Mouse (Mus musculus) frontal cortex, postnatal 10 days (tissue): ENCODE data around the gene Psmc4.
A peak's percentile ranks its signal among the peaks of the same experiment; 100 is the strongest.

Experiments used
- DNase-seq, 2 experiments: peaks; one replicate each; pipeline ENCODE4 v3.0.0; 2022; ENCODE audit warnings: low spot score in 2 of 2, mixed read lengths in 1 of 2

Gene Psmc4

DNA sequence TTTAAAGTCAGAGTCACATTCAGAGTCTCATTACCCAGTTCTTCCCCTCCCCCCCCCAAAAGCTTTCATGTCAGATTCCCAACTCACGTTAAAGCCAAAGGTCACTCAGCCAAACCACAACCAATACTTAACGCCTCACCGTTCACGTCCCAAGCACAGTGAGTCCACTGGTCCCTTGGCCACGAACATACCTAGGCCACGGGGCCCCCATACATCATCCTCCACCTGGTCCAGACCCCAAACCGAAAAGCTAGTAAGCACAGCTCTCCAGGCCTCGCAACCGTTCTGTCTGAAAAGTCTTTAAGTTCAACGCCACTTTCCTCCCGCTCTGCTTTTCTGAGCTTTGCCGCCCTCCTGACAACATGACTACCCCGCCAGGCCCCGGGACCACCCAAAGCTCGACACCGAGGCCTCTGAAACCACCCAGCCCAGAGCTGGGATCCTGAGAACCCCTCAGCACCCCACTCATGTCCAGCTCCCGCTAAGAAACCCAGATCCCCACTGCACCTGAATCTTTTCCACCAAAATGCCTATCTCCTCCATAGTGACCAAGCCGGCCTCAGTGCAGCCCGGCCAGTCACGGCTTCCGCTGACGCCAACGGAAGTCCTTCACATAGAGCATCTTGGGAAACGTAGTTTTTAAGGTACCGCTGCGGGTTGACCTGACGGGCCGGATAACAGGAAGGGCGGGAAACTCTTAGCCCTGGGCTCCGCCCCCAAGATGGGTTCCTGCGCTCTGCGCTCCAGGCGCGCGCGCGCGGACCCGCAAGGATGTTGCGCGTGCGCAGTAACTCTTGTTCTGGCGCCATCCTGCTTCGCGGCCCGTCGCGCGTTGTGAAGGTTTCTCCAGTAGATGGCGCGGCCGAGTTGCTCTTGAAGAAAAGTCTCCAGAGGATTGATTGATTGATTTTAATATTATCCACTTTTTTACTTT, at the start of gene Psmc4:
TSS of gene Psmc4 (minus strand) at position 626 of the 934 bp plus-strand sequence.
- DNase-seq = peak; percentile 97 to 98

DNA sequence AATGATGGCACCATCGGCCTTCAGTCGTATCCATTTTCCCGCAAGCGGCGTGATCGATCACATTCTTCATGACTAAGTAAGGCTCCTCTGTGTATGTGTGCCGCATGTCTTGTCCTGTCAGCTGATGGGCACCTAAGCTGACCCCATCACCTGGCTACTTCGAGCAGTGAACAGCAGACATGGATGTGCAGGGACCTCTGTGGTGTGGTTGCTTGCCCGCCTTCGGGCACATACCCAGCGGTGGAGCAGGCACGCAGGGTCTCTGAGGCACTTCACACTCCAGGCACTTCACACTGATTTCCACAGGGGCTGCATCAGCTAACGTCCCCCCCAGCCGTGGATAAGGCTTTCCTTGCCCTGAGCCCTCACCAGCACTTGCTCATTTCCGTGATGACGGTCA, 49.2 kb upstream of the Psmc4 start:
- DNase-seq = no peak

DNA sequence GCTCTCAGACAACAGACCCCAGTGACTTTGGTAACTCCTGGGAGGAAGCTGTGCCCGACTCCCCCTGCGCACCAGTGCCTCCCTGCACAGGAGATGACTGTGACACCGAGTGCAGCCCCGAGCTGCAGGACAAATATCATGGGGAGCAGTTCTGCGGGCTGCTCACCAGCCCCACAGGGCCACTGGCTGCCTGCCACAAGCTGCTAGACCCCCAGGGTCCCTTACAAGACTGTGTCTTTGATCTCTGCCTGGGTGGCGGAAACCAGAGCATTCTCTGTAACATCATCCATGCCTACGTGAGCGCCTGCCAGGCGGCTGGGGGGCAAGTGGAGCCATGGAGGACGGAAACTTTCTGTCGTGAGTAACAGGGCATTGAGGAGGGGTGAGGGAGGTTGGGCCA, 43.6 kb upstream of the Psmc4 start:
- DNase-seq = no peak

DNA sequence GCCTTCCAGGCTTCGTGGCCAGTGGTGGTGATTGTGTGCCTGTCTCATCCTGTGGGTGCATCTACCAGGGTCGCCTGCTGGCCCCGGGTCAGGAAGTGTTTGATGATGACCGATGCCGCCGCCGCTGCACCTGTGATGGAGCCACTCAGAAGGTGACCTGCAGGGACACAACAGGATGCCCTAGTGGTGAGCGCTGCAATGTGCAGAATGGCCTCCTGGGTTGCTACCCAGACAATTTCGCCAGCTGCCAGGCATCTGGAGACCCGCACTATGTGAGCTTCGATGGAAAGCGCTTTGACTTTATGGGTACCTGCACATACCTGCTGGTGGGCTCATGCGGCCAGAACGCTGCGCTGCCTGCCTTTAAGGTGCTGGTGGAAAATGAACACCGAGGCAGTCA, 36.3 kb upstream of the Psmc4 start:
- DNase-seq = no peak

DNA sequence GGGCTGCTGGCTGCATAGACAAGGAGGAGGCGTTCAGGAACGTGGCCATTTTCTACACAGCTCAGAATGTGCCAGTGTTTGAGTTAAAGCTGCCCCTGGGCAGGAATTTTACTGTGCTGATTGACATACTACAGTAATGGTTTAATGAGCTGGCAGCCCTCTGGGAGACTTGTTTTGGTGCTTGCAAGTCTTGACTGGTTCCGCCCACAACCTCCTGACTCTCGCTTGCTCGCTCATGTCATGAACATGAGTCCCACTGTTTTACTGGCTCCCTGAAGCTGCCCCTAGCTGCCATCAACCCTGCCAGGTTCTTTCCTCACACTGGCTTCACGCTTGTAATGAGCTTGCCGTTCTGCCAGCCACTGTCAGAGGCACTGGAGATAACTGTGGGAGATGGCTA, 34.3 kb upstream of the Psmc4 start:
- no peak for DNase-seq

DNA sequence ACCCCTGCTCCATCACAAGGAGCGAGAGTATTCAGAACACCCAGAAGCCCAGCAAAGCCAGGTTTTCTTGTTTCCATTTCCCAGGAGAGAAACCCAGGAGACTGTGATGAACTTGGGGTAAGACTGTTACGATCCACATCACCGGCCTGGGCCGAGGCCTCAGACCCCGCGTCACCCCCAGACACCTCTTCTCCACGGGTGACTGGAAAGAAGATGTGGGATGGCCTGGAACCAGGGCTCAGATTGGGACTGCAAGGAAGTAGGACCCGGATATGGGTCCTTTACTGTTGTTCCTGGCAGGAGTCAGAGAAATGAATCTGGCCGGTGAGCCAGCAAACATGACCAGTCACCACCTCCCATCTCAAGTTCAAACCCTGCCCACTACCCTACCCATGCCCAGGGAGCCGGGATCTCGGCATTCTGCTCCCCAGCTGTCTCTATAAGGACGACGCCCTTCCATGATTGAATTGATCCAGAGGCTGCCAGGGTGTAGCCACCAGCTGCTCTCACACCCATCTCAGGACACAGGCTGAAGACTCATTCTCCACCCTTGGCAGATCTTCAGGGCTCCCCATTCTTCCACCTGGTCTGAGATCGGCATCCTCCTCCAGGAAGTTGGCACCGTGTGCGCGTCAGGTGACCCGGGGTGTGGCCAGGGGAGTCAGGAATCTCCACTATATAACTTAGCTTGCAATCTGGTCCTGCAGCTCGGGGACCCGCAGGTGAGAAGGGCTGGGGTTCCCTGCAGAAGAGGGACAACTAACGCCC, 20.8 kb upstream of the Psmc4 start, which contains the start of gene Fcgbp:
TSS of gene Fcgbp (plus strand) at position 706 of the 768 bp plus-strand sequence.
- DNase-seq = no peak

DNA sequence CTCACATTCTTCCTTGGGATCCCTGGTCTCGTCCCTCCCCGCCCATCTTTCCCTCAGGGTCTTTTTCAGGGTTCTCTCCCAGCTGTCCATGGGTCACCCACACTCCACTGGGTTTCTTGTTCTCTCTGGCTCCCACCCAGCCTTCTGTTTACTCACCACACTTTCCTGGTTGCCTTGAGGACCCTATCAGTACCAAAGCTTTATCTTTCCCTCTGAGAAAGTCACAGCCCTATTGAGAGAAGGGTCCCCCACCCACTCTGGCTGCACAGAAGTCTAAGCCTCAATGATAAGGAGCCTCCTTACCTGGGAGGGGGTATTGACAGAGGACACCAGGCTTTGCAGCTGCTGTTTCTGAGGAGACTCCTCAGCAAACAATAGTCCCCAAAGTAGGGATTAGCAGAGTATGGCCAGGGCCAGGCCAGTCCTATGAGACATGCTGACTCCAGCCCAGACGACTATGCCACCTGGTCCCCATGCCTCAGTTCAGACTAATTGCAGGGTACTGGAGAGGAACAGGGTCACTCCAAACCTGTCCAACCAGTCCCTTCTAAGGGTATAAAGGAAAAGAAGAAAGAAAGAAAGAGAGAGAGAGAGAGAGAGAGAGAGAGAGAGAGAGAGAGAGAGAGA, 19.8 kb upstream of the Psmc4 start:
- no peak for DNase-seq

DNA sequence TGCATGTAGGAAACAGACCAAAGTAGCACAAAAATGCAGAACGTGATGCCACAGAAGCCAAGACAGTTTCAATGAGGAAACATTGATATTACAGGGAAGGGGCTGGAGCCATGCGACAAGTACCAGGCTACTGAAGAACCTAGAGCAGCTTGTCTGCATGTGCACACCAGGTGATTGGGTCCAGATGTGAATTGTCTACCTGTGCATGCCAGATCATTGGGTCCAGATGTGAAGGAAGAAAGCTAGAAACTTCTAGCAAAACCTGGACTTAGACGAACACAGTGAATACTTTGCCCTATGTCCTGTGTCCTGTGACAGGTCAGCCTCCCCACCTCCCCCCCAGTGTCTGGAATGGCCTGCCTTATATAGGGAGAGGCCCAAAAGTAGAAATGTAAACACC, 18.8 kb upstream of the Psmc4 start:
- no peak for DNase-seq

DNA sequence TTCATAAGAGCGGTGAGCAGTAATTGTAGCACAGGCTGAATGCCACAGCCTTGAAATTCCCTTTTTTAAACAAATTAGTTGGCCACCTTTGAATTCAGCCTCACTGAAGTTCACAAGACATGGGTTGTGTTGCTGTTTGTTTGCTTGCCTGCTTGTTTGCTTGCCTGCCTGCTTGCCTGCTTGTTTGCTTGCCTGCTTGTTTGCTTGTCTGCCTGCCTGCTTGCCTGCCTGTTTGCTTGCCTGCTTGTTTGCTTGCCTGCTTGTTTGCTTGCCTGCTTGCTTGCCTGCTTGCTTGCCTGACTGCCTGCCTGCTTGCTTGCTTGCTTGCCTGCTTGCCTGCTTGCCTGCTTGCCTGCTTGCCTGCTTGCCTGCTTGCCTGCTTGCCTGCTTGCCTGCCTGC, 10.1 kb upstream of the Psmc4 start:
- DNase-seq = no peak

DNA sequence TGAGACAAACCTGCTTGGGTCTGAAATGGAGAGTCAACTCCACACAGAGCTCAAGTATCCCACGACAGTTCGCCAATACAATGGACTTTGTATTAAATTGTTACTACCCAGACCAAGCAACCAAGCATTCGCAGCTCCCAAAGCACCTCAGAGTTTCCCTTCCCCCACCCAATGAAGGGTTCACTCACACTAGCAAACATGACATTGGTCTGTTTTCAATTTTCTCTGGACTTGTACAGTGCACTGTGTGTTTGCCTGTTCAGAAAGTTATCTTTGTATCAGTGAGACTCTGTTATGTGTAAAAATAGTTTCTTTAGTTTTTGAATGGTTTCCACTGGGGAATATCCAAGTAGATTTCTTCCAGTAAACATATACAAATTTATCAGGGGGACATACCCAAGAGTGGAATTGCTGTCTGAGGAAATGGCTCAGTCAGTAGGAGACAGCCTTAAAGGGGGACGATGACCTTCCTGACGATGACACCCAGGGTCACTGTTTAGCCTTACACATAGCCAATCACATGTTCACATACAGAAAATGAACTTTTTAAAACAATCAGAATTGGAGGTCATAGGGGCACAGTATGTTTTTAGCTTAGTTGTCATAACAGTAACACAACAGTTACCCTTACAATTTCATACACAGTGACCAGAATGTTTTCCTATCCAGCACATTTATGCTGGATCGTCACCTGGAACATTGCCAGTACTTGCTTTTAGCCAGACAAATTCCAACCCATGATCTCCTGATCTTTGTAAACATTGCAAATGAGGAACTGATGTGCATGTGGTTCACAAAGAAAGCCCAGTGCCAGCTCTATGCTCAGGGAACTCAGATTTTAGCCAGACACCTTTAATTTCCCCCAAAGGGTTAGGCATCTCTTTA, 3.4 kb upstream of the Psmc4 start:
- DNase-seq = no peak

DNA sequence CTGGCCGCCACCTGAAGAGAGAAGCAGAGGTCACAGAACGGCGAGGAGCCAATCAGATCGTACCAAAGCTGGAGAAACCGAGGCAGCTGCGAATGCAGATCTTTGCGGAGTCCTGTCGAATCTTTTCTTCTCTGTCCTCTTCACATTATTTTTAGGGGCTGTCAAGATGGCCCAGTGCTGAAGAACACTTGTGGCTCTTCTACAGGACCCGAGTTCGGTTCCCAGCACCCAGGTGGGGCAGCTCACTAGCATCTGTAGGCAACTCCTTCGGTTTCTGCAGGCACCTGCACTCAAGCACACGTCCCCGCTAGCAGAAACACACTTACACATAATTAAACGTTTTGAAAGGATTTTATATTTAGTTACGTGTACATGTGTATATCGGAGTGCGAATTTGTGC, 683 bp upstream of the Psmc4 start:
- no peak for DNase-seq

DNA sequence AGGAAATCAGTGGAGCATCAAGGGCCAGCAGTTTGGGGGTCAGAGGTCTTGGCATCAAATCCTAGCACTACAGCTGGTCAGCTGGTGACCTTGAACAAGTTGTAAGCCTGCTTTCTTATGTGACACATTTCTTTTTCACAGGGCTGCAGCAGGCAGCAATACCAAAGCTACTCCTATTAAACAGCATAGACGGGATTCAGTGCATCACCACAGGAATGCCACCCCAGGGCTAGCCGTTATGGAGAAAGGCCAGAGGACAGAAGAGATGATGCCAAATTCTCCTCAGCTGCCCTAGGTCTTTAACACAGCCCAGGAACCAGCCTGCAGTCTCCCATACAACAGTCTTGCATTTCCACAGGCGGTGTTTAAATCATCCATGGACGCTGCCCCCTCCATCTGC, 5.4 kb downstream of the Psmc4 start:
- DNase-seq = no peak

DNA sequence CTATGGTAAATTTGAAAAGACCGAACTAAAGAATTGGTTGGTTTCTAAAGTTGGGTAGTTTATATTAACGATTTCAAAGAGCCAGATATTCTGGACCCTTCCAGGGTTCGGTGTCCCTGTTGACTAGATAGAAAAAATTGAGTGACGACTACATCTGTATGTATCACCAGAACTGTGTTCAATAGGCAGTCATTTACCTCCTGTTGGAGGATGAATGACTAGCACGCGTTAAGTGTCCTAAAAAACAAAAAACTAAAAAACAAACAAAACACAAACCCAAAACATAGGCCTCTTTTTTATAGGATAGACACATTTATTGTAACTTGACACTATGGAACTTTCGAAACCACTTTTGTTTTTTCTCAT, 35.5 kb downstream of the Psmc4 start:
- no peak for DNase-seq

DNA sequence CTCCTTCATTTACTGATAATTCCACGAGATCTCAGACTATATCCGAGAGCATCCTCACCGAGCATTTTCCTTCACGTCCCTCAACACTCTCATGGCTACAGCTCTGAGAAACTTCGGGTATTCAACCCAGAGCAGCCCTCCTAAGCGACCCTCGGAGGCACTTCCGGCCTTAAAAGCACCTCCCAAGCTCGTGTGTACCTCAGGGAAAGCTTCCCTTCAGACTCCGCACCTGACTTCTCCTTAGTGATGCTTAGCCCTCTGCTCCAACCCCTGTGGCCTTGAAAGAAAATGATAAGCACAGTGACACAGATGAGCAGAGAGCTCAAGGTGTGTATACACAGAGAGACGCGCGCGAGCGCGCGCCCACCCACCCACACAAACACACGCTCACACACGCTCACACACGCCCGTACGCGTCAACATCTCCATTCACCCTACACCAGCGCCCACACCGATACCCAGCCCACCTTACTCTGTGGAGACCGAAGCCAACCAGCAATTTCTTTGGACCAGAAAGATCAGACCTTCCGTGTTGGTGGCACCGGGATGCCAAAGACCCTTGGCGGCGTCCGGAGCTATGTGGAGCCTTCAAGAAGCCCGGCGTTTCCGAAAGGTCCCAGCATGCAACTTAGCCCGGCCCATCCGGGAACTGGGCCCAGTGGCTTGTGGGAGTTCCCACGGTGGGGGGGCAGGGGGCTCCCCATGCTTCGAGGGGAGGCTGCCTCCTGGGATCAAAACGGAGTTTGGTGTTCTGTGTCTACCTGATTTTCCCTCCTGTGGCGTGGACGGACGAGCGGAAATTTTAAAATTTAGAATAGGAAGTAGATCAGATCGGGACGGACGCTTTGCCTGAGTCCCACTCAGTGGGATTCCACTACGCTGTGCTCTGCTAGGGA, 36.1 kb downstream of the Psmc4 start, which contains the start of gene Zfp850:
TSS of gene Zfp850 (minus strand) at position 567 of the 896 bp plus-strand sequence.
- peak; percentile 62 to 78 for DNase-seq

DNA sequence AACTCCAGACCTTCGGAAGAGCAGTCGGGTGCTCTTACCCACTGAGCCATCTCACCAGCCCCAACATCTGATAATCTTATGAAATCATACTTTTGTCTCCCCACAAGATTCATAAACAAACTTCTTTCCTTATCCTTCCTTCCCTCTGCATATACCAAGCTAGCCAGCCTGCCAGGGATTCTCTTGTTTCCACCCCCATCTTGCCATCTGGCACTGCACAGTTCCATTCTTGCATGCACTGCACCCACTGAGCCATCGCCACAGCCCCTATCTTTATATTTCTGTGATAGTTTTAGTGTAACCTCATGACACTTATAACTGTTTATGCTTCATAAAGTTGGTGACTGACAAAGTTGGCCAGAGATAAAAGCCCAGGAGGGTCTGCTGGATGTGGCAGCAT, 39.6 kb downstream of the Psmc4 start:
- no peak for DNase-seq
